Mouse (Mus musculus) G1E (cell line): ENCODE data around the gene Mon1b.

Source experiments
- CTCF ChIP-seq: IDR thresholded peaks from 2 replicates; pipeline ENCODE4 v1.5.1; 2012; ENCODE audit warnings: low read depth, low read length, inconsistent platforms, mixed read lengths
- GATA1 ChIP-seq: IDR thresholded peaks from 2 replicates; pipeline ENCODE4 v1.6.1; 2012; ENCODE audit warnings: borderline replicate concordance, low read length, inconsistent platforms, mixed read lengths
- GATA2 ChIP-seq: IDR thresholded peaks from 2 replicates; pipeline ENCODE4 v1.6.1; 2012; ENCODE audit warnings: low read depth, low read length, inconsistent platforms, borderline replicate concordance
- TAL1 ChIP-seq: conservative IDR thresholded peaks from 2 replicates; pipeline ENCODE4 v1.6.1; 2012; ENCODE audit warnings: low read depth, low read length, inconsistent platforms, mixed read lengths

DNA sequence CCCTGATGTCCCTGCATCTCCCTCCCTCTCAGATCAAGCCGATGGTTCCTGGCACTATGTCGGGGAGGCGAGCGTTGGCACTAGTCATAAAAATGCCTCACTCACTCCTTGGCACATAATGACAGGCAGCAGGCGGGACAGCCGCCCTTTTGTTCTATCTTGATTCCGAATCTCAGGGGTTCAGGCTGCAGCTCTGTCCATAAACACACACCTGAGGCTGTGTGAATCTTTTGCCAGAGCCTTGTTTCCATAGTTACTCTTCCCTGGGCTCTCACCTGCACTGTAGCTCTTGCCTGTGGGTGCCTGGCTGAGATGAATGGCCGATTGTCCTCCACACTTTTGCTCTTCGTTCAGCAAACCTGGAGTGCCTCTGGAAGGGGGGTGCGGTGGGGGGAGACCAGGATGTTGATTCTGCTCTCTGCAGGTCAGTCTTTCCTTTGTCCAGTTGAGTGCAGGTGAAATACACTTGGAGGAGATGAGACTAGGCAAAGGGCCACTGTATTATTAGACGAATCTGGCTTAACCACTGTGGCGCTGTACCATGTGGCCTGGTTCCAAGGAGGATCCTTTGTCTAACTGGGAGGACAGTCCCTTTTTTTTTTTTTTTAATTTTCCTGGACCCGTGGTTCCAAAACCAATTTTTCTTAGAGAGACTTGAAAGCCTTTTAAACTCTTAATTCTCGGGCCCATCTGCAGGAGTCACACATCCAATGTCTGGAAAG is 56.4 kb downstream of the Mon1b start:
- no peak for TF ChIP-seq CTCF
- no peak for TF ChIP-seq GATA2
- no peak for TF ChIP-seq GATA1
- no peak for TF ChIP-seq TAL1
